Comparison of ENCODE assay signal across 10 mouse cellular contexts in the genomic region with DNA sequence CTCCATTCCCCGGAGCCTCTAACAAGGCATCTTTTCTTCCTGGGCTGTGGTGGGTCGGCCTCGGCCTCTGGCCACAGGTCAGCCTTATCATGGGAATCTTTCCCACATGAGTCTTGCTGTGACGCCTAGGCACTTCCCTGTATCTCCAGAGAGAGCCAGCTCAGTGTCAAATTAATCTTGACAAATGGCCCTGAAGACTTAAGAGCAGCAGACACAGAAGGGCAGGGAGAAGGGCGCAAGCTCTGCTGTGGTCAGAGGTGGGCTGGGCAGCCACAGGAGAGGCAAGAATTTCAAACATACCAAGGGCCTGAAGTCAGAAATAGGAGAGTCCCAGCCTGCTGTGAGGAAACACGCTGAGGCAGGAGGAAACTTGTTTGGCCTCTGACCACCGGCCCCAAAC. TPM values are rescaled to one million over a fixed set of nuclear protein-coding genes. Genes with fewer than 3 reads are reported as not detected.
A peak's percentile ranks its signal among the peaks of the same experiment; 100 is the strongest.
DNase-seq lines count a peak whose midpoint lies in the region; ATAC-seq and TF ChIP-seq lines count a peak whose summit lies in the region.
"Had no signal": no experiment of that assay in that cellular context is flagged by ENCODE, and none has a peak within 500 bp of the region (broad histone marks: within the 10 kb centered on the region; RNA-seq: fewer than 3 reads in every experiment).

No protein-coding gene starts in this region.

- H3K27ac ChIP-seq in layer of hippocampus, adult 2 months = peak overlapping the region; percentile 28; the same call in 1 of the 2 replicates
- H3K27ac ChIP-seq in neural tube, embryonic 11.5 days (ENCODE audit: low read depth, low read length) = 0 out of 2 replicates have a peak overlapping the region, but pooled peaks have one; percentile 39

- no peak overlapping the region for H3K9ac ChIP-seq in neural tube, embryonic 11.5 days (ENCODE audit: low read length)

- no peak for DNase-seq in layer of hippocampus, adult 2 months (ENCODE audit: low spot score in 2 of 2)
- no peak for DNase-seq in layer of hippocampus, adult 11-12 months (ENCODE audit: low spot score)
- peak; percentile 64 to 73 for DNase-seq in adrenal gland, postnatal 36 days
- peak; percentile 47 for DNase-seq in kidney, adult 9 months
- DNase-seq in neural tube, embryonic 11.5 days (ENCODE audit: low spot score) = no peak
- DNase-seq in cerebellum, adult 9-10 months = no peak
- no peak for DNase-seq in layer of hippocampus, adult 9-10 months (ENCODE audit: low spot score)
- DNase-seq: gastrocnemius, postnatal 25 days; thymus, postnatal 36 days had no signal

- no peaks in the 10 kb centered on the region for H3K36me3 ChIP-seq in neural tube, embryonic 11.5 days (ENCODE audit: control insufficient read depth, insufficient read depth, low read length)

- ATAC-seq in neural tube, embryonic 11.5 days (ENCODE audit: insufficient read depth, low FRiP score, low TSS enrichment) = no peak
- ATAC-seq in erythroblast, adult 5-6 weeks (replicated peaks; ENCODE audit: low FRiP score, poor library complexity, severe bottlenecking) = no peak

- H3K4me2 ChIP-seq in neural tube, embryonic 11.5 days (ENCODE audit: low read depth) = no peak overlapping the region

- 24% methylated on average over 7 of the region's 7 CpGs for WGBS in neural tube, embryonic 11.5 days

- no peak overlapping the region for H3K4me3 ChIP-seq in layer of hippocampus, adult 2 months
- H3K4me3 ChIP-seq in neural tube, embryonic 11.5 days (ENCODE audit: low read depth, low read length) = no peak overlapping the region

- TF ChIP-seq CTCF in layer of hippocampus, adult 2 months (conservative IDR thresholded peaks at IDR 0.05) = no peak

- H3K27me3 ChIP-seq in neural tube, embryonic 11.5 days (ENCODE audit: control insufficient read depth, insufficient read depth, low read length) = no peaks in the 10 kb centered on the region

- H3K9me3 ChIP-seq in neural tube, embryonic 11.5 days (ENCODE audit: control insufficient read depth, low read length) = no peaks in the 10 kb centered on the region

- peaks cover 16% of the 10 kb centered on the region for H3K4me1 ChIP-seq in neural tube, embryonic 11.5 days (ENCODE audit: control insufficient read depth, insufficient read depth, low read length)

RNA-seq across cellular contexts. Expression of a gene that starts 8.6 kb away (rescaled TPM):
- total RNA-seq in layer of hippocampus, adult 2 months (2021) = 1 to 10 TPM; 7.0 to 7.9 TPM
- 10 to 100 TPM in 1 of 2 experiments, 1 to 10 TPM in 1; 6.5 to 11.1 TPM for total RNA-seq in adrenal gland, postnatal 36 days (2021)
- 0.42 and 0.82 TPM in 2 replicates for polyA plus RNA-seq in neural tube, embryonic 11.5 days (2014; fragmentation: Nextera tagmentation; extraction: Ambion mirVana)
- not detected in 2 replicates for total RNA-seq in erythroblast, adult 5-6 weeks (2015; ENCODE audit: low replicate concordance)
- total RNA-seq in erythroblast, adult 5-6 weeks (2017; ENCODE audit: low replicate concordance) = not detected in 2 replicates

RNA-seq across cellular contexts. Expression of a gene that starts 37.8 kb away (rescaled TPM):
- 10 to 100 TPM; 49.6 to 55.2 TPM for total RNA-seq in layer of hippocampus, adult 2 months (2021)
- total RNA-seq in adrenal gland, postnatal 36 days (2021) = 100 to 1,000 TPM; 199 to 227 TPM
- 75.7 and 79.4 TPM in 2 replicates for polyA plus RNA-seq in neural tube, embryonic 11.5 days (2014; fragmentation: Nextera tagmentation; extraction: Ambion mirVana)
- total RNA-seq in erythroblast, adult 5-6 weeks (2015; ENCODE audit: low replicate concordance) = 83.2 and 113 TPM in 2 replicates
- total RNA-seq in erythroblast, adult 5-6 weeks (2017; ENCODE audit: low replicate concordance) = 70.6 and 76.3 TPM in 2 replicates

RNA-seq across cellular contexts. Expression of a gene that starts 43.0 kb away (rescaled TPM):
- total RNA-seq in layer of hippocampus, adult 2 months (2021) = 10 to 100 TPM in 1 of 2 experiments, 1 to 10 TPM in 1; 9.3 to 10.5 TPM
- total RNA-seq in adrenal gland, postnatal 36 days (2021) = 100 to 1,000 TPM; 428 to 676 TPM
- polyA plus RNA-seq in neural tube, embryonic 11.5 days (2014; fragmentation: Nextera tagmentation; extraction: Ambion mirVana) = 20.5 and 21.5 TPM in 2 replicates
- total RNA-seq in erythroblast, adult 5-6 weeks (2015; ENCODE audit: low replicate concordance) = not detected in 2 replicates
- total RNA-seq in erythroblast, adult 5-6 weeks (2017; ENCODE audit: low replicate concordance) = 0.42 and 1.1 TPM in 2 replicates

Comparison
In these comparisons a context has a peak if more than half of its experiments do, and no peak if none do; other contexts are left out.
1. DNase-seq: peak in adrenal gland, postnatal 36 days (2 of 2) and kidney, adult 9 months (single experiment); none in layer of hippocampus, adult 2 months (0 of 2), layer of hippocampus, adult 11-12 months (single experiment), neural tube, embryonic 11.5 days (single experiment), cerebellum, adult 9-10 months (single experiment) and layer of hippocampus, adult 9-10 months (single experiment).
2. RNA of a gene that starts 8.6 kb away (total RNA-seq): 6.5 to 11.1 TPM in adrenal gland, postnatal 36 days and 7.0 to 7.9 TPM in layer of hippocampus, adult 2 months; not detected in erythroblast, adult 5-6 weeks; every median in the first group is over 4 times any median in the second.
3. RNA of a gene that starts 43.0 kb away (total RNA-seq): 428 to 676 TPM in adrenal gland, postnatal 36 days; 9.3 to 10.5 TPM in layer of hippocampus, adult 2 months and 0.42 to 1.1 TPM in erythroblast, adult 5-6 weeks; every median in the first group is over 10 times any median in the second.